Mouse (Mus musculus): Measurements from ENCODE around the gene Pitpnm1.
A peak's percentile ranks its signal among the peaks of the same experiment; 100 is the strongest.
"Not testable (repeated sequence)": the region's sequence is repeated elsewhere in the genome, so short reads cannot be mapped to it uniquely, and the experiment has no call there.

Pitpnm1 gene

DNA sequence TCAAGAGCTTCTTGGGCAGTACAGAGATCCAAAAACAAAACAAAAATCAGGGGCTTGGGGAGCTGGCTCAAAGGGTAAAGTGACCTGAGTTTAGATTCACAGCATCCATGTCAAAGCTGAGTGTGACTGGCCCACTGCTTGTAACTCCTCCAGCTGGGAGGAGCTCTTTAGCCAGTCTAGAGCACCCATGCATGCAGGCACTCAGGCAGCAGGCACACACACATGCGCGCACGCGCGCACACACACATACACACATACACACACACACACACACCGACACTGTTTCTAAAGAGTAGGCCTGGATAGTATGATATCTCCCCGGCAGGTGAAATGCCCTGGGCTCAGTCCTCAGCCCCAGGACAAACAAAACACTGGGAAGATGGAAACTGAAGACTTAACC lies 17.2 kb downstream of the Pitpnm1 start:
- no peak for DNase-seq (ENCODE audit: low read depth, low spot score)

DNA sequence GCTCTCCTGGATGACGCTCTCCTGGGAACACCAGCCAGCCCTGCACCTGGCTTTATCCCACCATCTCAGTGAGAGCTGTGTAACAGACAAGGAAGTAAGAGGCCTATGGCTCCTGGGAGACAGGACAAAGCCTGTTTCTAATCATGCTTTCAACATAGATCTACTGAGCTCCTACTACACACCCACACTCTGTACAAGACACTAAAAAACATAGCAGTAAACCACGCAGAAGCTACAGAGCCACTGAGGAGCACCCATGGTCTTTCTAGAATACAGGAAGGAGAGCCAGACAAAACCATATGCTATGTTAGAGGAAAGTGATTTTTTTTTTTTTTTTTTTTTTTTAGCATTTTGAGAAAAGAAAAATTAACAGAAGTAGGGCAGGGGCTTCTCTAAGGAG lies 18.6 kb downstream of the Pitpnm1 start:
- DNase-seq (ENCODE audit: low read depth, low spot score) = no peak

DNA sequence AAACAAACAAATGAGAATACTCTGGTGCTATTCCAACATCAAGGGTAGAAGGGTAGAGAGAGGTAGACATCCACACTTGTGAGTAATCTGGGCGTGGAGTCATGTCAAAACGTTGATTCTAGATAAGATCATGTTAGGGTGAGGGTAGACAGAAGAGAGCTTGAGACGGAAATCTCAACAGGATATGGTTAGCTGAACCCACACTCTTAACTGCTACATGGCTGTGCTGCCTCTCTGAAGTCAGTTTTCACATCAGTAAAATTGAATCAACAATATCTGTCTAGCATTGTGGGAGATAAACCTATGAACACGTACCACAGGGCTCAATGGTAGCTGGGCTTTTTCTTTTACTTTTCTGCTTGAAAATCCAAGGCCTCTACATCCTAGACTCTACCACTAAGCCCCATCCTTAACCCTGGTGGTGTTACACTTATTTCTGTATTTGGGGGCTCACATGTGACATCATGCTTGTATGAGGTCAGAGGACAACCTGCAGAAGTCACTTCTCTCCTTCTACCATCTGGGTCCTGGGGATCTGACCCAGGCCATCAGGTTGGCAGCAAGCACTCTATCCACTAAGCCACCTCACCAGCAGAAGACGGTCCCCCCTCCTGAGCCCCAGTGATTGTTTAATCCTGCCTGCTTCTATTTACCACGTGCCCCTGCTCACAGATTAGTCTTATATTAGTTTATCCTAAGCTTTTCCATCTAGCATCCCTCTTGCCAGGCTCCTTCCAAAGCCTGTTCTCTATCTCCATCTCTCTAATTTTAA lies 20.1 kb downstream of the Pitpnm1 start:
- no peak for DNase-seq (ENCODE audit: low read depth, low spot score)

DNA sequence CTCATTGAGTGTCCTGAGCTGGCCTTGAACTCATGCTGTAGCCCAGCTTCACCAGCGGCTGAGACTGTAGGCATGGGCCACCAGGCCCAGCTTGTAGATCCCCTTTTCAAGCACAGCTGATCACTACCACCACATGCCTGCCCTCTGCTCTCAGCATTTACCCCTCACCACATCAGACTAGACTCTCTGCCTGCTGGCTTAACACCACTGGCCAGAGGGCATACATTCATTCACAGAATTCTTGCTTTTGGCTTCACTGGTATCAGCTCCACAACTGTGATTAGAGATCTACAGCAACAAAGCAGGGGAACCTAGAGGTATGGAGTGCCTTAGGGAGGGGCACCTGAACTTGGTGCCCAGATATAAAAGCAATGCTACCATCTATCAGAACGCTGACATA lies 20.7 kb downstream of the Pitpnm1 start:
- no peak for DNase-seq (ENCODE audit: low read depth, low spot score)

DNA sequence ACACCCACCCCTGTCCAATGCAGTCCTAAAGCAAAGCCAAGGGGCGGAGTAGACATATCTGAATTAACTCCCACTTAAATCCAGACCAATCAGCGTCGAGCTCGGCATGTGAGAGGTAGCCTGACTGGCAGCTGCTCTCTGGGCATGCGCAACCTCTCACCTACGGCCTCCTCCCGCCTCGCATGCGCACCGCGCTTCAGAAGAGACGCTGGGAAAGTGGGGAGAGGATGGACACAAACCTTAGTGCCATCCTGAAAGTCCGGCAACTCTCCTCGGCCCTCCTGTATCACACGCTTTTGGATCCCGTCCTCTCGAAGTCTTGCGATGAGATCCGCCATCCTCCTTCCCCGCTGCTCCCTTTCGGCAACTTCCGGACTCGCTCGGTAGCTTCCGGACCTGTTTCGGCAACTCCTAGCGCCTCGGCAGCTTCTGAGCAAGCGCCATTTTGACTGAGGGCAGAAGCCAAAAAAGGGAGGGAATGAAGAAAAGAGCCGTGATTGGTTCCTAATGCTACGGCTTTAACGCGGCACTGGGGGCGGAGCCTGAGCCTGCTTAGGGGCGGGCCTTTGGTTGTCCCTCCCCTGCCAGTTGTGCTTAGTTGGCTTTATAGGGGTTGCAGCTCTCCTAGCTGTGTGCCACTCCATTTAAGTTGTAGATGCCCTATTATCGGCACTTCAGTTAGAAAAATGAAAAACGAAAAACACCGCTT lies 21.5 kb downstream of the Pitpnm1 start:
- DNase-seq (ENCODE audit: low read depth, low spot score) = peak; percentile 98

DNA sequence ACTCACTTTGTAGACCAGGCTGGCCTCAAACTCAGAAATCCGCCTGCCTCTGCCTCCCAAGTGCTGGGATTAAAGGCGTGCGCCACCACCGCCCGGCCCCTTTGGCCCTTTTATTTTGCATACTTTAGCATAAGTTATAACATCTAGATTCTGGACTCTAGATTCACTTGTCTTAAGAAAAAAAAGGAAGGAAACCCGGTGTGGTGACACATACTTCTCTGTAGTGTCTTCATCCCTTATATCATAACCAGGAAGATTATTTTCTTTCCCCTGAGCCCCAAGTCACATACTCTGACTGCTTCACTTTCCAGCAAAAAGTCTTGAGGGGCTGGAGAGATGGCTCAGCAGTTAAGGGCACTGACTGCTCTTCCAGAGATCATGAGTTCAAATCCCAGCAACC lies 22.1 kb downstream of the Pitpnm1 start:
- DNase-seq (ENCODE audit: low read depth, low spot score) = not testable (repeated sequence)

DNA sequence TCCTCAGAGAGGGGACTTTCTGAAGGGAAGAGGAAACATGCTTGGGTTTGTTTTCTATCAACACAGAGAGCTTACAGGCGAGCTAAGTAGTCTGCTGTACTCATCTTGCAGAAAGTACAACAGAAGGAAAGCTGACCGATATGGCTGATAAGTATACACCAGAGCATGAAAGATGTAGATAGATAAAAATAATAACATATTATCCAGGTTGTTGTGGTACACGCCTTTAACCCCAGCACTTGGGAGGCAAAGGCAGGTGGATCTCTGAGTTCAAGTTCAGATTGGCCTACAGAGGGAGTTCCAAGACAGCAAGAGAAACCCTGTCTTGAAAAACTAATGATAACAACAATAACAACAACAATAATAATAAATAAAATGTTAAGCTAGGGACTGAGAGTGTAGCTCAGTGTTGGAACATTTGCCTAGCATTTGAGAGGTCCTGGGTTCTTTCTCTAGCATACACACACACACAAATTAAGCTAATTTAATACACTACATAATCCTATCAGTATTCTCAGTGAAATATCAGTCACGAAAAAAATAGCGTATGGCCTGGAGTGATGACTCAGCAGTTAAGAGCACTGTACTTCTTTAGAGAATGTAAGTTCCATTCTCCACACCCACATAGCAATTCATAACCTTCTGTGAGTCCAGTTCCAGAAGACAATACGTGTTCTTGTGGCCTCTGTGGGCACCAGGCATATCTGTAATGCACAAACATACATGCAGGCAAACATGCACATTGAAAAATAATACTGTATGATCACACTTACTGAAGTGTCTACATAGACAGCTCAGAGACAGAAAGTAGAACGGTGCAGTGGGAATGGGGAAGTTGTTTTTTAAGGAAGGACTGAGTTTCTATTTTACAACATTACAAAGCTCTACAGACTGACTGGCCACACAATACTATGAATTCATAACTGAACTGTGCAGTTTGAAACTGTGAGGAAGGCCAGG lies 22.9 kb downstream of the Pitpnm1 start:
- no peak for DNase-seq (ENCODE audit: low read depth, low spot score)

DNA sequence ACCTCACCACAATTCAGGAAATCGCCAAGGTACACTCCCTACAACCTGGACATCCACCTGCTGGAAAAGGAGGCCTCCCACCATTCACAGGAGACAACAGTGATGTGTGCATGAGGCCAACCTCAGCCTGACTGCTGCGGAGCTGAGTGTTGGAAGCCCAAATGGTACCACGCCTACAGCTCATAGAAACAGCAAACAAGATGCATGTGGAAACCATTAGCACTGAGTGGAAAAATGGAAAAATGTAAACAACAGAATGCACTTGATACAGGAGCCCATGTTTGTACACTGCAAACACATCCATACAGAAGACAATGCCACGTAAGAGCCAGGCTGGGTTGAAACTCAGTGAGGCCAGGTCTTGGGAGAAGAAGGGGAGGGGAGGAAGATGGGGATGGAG lies 24.6 kb downstream of the Pitpnm1 start:
- no peak for DNase-seq (ENCODE audit: low read depth, low spot score)

DNA sequence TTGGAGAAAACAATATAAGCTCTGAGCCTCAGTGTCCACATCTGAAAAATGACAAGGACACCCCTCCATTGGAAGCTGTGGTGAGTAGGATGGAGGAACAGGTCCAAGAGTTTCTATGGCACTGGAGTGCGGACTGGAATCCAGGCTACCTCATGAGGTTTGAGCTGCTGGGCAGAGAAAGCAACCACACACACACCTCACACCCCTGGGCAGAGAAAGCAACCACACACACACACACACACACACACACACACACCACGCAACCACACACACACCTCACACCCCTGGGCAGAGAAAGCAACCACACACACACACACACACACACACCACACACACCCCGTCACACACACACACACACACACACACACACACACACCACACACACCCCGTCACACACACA lies 25.5 kb downstream of the Pitpnm1 start:
- DNase-seq (ENCODE audit: low read depth, low spot score) = not testable (repeated sequence)

DNA sequence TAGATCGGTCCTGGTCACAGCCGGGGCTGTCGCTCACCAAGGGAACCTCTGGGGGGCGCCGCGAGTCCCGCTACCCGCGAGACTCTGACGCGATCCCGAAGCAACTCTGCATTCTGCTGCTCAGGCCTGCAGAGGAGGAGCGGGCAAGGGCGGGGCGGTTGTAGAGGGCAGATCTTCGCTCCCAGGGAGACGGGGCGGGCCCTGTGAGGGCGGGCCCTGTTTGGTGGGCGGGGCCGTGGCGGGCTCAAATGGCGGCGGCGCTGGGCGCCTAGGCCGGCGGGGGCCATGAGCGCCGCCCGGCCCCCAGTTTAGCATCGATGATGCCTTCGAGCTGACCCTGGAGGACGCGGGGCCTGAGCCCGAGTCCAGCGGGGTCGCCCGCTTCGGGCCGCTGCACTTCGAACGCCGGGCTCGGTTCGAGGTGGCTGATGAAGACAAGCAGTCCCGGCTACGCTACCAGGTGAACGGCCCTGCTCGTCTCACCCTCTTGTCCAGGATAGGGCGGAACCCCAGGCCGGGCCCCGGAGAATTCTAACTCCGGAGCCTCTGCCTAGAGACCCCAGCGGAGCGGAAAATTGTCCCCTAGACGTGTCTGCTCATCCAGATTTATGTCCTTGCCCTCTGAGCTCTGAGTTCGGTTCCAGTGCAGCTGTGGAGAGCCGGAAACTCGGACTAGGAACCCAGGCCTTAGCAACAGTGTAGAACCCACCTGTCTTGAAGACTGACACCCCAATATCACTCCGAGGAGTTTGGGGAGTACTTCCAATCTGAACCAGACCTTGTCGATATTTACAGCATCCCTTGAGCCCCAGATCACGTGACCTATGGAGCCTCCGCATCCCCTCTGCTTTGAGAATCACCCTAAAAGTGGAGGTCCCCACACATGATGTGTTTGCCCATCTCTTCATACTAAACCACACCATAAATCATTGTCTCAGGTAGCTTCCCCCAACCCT lies 26.2 kb downstream of the Pitpnm1 start, which contains the start of gene Aip:
Gene Aip, minus strand, starts transcription at position 118 of the 956 bp plus-strand sequence.
- peak; percentile 97 for DNase-seq (ENCODE audit: low read depth, low spot score)

DNA sequence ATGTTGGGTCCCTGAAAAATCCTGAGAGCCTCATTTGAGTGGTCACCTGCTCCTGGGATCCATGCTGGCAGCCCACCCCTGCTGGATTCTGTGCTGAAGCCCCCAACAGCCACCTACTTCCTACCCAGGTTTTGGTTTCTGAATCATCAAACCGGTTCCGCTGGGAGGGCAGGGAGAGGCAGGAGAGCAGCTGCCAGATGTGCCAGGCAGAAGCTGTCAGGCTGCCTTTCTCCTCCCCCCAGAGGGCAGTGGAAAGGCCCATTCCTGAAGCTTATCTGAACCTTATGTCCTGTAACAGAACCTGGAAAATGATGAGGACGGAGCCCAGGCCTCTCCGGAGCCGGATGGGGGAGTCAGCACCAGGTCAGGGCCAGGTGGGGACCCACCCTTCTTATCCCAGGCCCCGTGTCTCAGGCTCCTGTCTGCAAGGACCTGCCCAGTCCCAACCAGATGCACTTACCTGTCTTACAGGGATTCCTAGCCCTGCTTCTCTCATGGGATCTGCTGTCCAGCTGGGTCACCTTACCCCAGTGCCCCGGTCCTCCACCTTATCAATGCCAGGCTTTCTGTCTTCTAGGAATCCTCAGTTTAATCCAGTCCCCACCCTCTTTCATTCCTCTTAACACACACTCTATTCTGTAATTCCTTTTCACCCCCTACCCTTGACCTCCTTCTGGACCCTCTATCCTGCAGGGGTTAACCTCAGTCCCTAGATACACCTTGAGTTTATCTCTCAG lies 27.1 kb downstream of the Pitpnm1 start:
- no peak for DNase-seq (ENCODE audit: low read depth, low spot score)

DNA sequence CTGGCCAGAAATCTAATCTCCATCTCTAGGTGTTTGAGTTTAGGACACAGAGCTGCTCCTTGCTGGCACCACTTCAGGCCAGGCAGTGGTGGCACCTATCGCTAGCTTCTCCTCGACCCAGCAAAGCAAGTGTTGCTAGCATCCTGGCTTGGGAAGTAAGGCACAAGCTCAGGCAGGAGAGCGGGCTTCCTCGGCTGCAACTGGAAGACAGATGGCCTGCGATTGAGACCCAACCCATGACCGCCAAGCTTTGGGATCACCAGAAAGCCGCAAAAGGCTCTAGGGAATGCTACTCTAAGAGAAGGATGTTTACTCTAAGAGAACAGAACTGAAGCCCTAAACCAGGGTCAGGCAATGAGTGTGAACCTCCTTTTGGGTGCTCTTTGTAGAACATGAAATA lies 29.7 kb downstream of the Pitpnm1 start:
- no peak for DNase-seq (ENCODE audit: low read depth, low spot score)

DNA sequence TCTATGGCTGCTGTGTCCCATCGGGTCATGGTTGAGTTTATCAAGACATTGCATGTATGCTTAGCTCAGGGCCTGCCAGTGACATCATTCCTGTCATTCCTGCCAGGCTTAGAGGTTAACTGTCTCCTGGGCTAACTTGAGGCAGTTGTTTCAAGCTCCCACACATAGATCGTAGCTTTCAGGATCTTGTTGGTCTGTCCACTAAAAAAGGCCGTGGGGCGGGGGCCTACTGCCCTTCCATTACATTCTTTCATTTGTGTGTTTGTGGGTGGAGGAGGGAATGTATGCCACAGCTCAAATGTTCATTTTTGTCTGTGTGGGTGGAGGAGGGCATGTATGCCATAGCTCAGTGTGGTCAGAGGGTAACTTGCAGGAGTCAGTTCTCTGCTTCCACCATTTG lies 30.3 kb downstream of the Pitpnm1 start:
- DNase-seq (ENCODE audit: low read depth, low spot score) = no peak

DNA sequence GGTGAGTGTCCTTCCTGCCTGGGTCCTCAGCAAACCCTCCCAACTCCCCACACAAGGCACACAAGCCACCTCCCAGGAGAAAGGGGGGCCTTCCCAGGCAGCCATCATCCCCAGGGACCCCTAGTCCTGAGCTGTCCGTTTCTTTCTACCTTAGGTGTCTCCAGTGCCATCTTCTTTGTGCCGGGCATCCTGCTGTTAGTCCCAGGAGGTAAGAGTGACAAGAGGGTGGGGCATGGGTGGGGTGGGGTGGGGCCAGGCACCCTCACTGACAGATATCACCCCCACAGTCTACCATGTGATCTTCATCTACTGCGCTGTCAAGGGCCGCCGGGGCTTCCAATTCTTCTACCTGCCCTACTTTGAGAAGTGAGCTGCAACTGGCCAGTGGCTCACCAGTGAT lies 31.3 kb downstream of the Pitpnm1 start:
- DNase-seq (ENCODE audit: low read depth, low spot score) = no peak

DNA sequence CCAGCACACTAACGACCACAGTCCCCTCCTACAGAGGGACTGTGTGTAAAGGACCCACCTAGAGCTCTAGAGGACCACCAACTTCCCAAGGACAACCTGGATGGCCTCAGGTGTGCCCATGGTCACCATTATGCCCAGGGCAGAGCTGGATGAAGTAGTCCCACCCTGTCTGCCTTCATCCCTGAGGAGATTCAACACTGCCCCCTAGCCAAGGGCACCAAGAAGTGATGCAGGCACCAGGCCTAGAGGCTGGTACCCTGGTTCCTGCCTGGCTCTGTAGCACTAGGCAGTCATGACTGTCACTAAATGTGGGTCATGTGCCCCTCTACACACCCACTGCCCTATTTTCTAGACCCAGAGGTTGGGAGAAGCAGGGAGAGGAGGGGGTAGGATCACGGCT lies 32.0 kb downstream of the Pitpnm1 start:
- no peak for DNase-seq (ENCODE audit: low read depth, low spot score)

DNA sequence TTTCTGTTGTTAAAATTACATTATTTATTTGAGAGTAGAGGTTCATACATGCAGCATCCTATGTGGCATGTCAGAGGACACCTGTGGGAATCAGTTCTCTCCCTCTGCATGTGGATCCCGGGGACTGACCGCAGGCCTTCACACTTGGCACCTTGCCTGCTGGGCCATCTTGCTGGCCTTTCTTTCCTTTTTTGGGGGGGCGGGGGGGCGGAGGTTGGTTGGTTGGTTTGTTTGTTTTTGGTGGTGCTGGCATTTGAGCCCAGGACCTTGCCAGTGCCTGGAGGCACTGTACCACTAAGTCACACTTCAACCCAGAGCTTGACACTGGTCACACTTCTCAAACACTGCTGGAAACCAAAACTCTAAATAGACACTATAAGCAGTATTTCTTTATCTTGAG lies 34.6 kb downstream of the Pitpnm1 start:
- DNase-seq (ENCODE audit: low read depth, low spot score) = no peak

DNA sequence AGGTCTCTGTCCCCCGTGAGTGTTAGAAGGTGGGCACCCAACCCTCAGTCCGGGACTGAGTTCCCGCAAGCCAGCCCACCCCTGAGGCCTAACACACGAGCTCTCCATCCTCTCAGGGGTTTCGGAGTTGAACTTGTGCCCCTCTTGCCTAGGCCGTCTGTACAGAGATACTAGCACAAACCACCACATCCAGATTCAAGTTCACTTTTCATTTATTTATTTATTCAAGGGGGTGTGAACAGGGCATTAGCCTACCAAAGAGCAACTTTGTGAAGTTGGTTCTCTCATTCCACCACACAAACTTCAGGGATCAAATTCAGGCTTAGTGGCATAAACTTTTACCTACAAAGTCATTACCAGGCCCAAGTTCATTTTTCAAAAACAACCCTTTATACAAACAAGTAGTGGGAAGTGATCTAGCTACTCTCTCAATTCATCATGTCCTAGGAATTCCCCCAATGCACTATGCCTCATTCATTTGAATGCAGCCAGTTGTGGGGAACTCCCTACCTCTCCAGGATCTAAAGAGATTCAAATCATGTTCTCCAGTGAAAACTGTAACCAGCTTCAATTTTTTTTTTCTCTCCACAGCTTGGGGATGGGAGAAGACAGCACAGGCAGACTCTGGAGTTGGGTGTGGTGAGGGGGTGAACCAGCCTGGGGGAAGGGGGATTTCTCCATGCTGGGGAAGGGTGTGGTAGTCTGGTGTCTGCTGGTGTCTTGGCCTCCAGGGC lies 35.6 kb downstream of the Pitpnm1 start:
- DNase-seq (ENCODE audit: low read depth, low spot score) = not testable (repeated sequence)

DNA sequence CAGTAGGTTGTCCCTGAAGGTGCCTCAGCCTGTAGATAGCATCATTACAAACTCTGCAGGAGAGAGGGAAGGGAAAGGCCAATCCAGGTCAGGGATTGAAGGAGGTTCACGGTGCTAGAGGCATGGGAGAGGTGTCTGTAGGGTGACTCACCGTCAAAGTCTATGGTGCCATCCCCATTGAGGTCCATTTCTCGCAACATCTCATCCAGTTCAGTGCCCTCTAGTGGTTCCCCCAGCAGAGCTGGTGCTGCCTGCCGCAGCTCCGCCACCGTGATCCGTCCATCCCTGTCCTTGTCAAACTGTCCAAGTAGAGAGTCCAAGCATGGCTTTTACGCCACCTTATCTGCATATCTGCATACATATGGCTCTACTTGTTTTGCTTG lies 36.2 kb downstream of the Pitpnm1 start:
- not testable (repeated sequence) for DNase-seq (ENCODE audit: low read depth, low spot score)

DNA sequence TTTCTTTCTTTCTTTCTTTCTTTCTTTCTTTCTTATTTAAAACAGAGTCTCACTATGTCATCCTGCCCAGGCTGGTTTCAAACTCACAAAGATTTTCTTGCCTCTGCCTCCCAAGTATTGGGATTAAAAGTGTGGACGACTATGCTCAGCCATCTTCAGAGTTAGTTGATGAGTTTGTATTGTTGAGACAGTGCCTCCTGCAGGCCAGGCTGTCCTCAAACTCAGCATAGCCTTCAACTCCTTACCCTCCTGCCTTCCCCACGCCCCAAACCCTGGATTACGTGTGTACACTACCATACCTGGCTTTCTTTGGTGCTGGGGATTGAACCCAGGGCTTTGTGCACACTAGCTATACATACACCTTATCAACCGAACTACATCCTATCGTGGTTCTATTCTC lies 36.7 kb downstream of the Pitpnm1 start:
- DNase-seq (ENCODE audit: low read depth, low spot score) = no peak

DNA sequence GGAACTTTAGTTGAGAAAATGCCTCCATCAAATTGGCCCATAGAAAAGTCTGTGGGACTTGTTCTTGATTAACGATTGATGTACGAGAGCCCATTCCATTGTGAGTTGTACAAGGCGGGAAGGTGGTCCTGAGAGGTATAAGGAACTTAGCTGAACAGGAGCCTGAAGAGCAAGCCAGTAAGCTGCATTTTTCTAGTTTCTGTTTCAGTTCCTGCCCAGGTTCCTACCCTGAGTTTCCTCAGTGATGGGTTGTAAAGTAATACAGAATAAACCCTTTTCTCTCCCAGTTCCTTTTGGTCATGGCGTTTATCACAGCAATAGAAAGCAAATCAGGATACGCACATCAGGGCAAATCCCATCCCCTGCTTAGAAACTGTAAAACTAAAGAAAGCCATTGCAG lies 38.1 kb downstream of the Pitpnm1 start:
- DNase-seq (ENCODE audit: low read depth, low spot score) = no peak
